Mouse (Mus musculus) left cerebral cortex, adult 2 months (tissue): ENCODE results near the gene U2af1l4. TPM values are rescaled to one million over a fixed set of nuclear protein-coding genes. Genes with fewer than 3 reads are reported as not detected.

ENCODE experiments used
- DNase-seq, 2 experiments: peaks; one replicate each; pipeline ENCODE4 v3.0.0; 2021 to 2022; ENCODE audit warnings: low spot score in 2 of 2, mixed read lengths in 1 of 2; ENCODE audit errors: extremely low spot score in 1 of 2
- H3K27ac ChIP-seq: fragments of 200-600 bp; 2 replicates; pipeline ENCODE4 v1.8.1; 2022
- H3K4me3 ChIP-seq: fragments of 200-600 bp; 2 replicates; pipeline ENCODE4 v1.8.1; 2022
- CTCF ChIP-seq: fragments of 200-600 bp; IDR thresholded peaks from 2 replicates; pipeline ENCODE4 v1.8.1; 2022; ENCODE audit warnings: antibody characterized with exemption, mild to moderate bottlenecking, moderate library complexity
- intact Hi-C: fragments of 180-260 bp; cut with DNase I; formaldehyde crosslinking; loops from one replicate; pipeline ENCODE4 v1.15.1; 2025
- total RNA-seq, 2 experiments: library from RNA; stranded (reverse); gene quantifications; 2 replicates each; pipeline ENCODE4 v1.2.3; 2021

U2af1l4 gene
- total RNA-seq, 2 experiments from 2014 or later = 67.4 to 74.4 TPM

- TF ChIP-seq CTCF = peak; percentile 88
- intact Hi-C loops = loop anchor here (2.0 to 10.0 kb wide), 6 partner anchors 19 to 368 kb away; partner anchors contain the start of genes Cox6b1, Ffar1, Gm49396 and Psenen
- peak overlapping the region; percentile 89 for H3K27ac ChIP-seq
- peak overlapping the region; percentile 74 for H3K4me3 ChIP-seq
- peak; percentile 79 for DNase-seq
Measured at GRCm38 (mm10) chr7:30589435-30590301, 26.6 kb downstream of the U2af1l4 start.

GRCm38 (mm10) chr7:30590927-30591604, 28.0 kb downstream of the U2af1l4 start:
- DNase-seq = no peak
- no peak for TF ChIP-seq CTCF
- Histone ChIP-seq H3K27ac (no peak overlapping the region), H3K4me3 (no peak overlapping the region)
- intact Hi-C loops = no loop called here

GRCm38 (mm10) chr7:30591605-30591951, 28.5 kb downstream of the U2af1l4 start:
- no peak for DNase-seq
- no peak for TF ChIP-seq CTCF
- Histone ChIP-seq H3K27ac (no peak overlapping the region), H3K4me3 (no peak overlapping the region)
- intact Hi-C loops = no loop called here

- TF ChIP-seq CTCF = no peak
- Histone ChIP-seq H3K4me3 (no peak overlapping the region), H3K27ac (no peak overlapping the region)
- intact Hi-C loops = no loop called here
- DNase-seq = no peak
Measured at GRCm38 (mm10) chr7:30592772-30593423, 29.8 kb downstream of the U2af1l4 start.

GRCm38 (mm10) chr7:30593579-30594509, 30.7 kb downstream of the U2af1l4 start:
- H3K4me3 ChIP-seq = no peak overlapping the region
- DNase-seq = no peak
- TF ChIP-seq CTCF = no peak
- H3K27ac ChIP-seq = no peak overlapping the region
- intact Hi-C loops = no loop called here

- no peak for DNase-seq
- TF ChIP-seq CTCF = no peak
- intact Hi-C loops = loop anchor here (5.0 kb wide), 1 partner anchor 308 kb away; no protein-coding TSS in a partner anchor
- Histone ChIP-seq H3K4me3 (no peak overlapping the region), H3K27ac (no peak overlapping the region)
Measured at GRCm38 (mm10) chr7:30594510-30595024, 31.5 kb downstream of the U2af1l4 start.

- Histone ChIP-seq H3K27ac (no peak overlapping the region), H3K4me3 (no peak overlapping the region)
- intact Hi-C loops = loop anchor here (5.0 kb wide), 1 partner anchor 306 kb away; no protein-coding TSS in a partner anchor
- no peak for DNase-seq
- TF ChIP-seq CTCF = no peak
Measured at GRCm38 (mm10) chr7:30596093-30596492, 33.0 kb downstream of the U2af1l4 start.

- intact Hi-C loops = loop anchor here (5.0 kb wide), 1 partner anchor 305 kb away; no protein-coding TSS in a partner anchor
- H3K27ac ChIP-seq = no peak overlapping the region
- DNase-seq = no peak
- TF ChIP-seq CTCF = no peak
- no peak overlapping the region for H3K4me3 ChIP-seq
Measured at GRCm38 (mm10) chr7:30596811-30597210, 33.7 kb downstream of the U2af1l4 start.

GRCm38 (mm10) chr7:30598786-30599185, 35.7 kb downstream of the U2af1l4 start, which contains the start of gene Zbtb32:
Gene Zbtb32, minus strand, starts transcription at chr7:30598909.
- no peak for TF ChIP-seq CTCF
- H3K27ac ChIP-seq = no peak within 1 kb of the TSS
- no peak within 1 kb of the TSS for H3K4me3 ChIP-seq
- intact Hi-C loops = loop anchor here (5.0 kb wide), 1 partner anchor 304 kb away; no protein-coding TSS in a partner anchor
- DNase-seq = no peak

GRCm38 (mm10) chr7:30599933-30600353, 36.8 kb downstream of the U2af1l4 start:
- Histone ChIP-seq H3K4me3 (no peak overlapping the region), H3K27ac (no peak overlapping the region)
- no peak for TF ChIP-seq CTCF
- intact Hi-C loops = loop anchor here (5.0 kb wide), 1 partner anchor 302 kb away; no protein-coding TSS in a partner anchor
- DNase-seq = peak; percentile 83 to 86
